Mouse (Mus musculus) adrenal gland, postnatal 10 days (tissue): ENCODE data around the gene Mob3c. TPM values are rescaled to one million over a fixed set of nuclear protein-coding genes. Genes with fewer than 3 reads are reported as not detected.
A peak's percentile ranks its signal among the peaks of the same experiment; 100 is the strongest.

Experiments
- DNase-seq: peaks from one replicate; pipeline ENCODE4 v3.0.0; 2021; ENCODE audit warnings: mixed read lengths
- total RNA-seq, 2 experiments: library from RNA; stranded (reverse); gene quantifications; 2 replicates each; pipeline ENCODE4 v1.2.3; 2021

Mob3c gene
- total RNA-seq, 2 experiments from 2014 or later, result 13.8 to 15.1 TPM

DNA sequence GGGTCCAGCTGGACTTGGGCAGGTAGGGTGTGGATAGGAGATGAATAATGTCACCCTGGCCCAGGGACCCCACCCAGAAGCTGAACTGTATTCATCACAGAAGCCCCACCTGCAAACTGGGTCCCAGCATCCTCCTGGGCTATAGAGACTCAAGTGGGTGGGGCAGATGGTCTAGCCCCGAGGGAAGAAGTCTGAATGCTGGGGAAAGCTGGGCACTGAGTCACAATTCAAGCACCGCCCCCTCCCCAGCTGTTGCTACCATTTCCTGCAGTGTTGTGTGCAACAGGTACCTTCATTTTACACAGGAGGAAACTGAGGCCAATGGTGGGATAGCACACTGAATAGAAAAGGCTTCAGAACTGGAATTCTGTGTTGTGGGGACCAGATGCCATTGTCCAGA lies 4.1 kb downstream of the Mob3c start:
- no peak for DNase-seq

DNA sequence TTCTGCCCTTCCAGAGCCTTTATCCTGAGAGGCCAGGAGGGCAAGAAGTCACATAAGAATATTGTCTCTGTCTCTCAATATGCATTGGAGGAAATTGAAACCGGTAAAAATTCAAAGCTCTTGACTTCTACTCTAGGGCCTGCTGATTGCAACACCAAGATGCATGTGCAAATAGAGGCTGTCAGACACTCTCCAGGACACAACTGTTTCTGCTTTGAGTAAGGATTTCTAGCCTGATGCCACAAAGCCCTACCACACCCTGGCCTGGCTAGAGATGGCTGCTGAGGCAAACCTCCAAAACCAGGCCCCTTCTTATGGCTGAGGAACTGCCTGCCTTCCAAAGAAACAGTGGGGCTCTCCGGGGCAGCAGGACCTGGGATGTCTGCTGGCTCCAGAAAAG lies 7.7 kb downstream of the Mob3c start:
- no peak for DNase-seq

DNA sequence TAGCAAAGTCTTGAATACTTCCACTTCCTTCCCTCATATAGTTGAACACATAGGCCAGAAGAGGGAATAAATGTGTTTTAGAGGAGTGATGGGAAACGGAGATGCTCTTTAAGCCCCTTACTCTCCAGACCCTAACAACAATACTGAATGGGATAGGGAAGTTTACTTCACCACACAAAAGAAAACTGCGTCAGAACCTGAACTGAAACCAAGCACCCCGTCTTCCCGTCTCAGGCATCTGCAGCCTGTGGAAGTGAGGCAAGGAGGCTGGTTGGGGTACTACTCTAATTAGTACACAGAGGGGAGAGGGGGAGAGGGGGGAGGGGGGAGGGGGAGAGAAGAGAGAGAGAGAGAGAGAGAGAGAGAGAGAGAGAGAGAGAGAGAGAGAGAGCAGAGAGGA lies 10.3 kb downstream of the Mob3c start:
- DNase-seq, result no peak

DNA sequence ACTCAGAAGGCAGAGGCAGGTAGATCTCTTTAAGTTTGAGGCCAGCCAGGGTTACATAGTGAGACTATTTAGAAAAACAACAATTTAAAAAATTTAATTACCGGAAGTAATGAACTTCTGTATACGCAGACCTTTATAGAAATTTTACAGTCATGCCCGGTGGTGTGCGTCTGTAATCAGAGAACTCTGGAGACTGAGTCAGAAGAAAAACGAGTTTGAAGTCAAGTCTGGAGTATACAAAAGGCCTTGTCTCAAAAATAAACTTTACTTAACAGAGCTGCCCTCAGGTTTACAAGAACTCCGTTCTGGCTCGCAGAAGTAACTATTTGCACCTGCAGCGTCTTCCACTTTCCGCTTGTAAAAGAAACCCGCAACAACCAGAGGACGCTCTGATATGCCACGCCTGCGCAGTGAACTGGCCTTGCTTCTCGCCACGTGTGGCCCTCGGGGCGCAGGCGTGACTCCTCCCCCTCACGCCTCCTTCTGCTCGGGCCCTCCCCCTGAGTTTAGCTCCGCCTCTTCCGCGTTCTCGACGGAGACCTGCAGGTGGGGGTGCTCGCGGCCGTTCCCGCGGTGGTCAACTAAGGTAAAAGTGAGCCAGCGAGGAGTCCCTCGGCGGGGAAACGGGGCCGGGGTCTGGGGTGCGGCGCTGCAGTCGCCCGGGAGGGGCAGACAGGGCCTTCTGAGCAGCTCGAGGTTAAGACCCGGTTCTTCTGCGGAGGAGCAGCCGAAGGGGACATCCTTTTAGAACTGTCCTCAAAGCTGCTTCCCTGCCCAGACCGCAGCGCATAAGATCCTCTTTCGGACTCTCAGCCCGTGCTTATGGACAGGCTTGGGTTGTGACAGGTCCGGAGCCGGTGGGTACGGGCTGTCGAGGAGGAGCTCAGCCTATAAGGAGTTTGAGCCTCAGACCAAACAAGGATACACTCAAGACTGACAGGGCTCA lies 11.1 kb downstream of the Mob3c start, which contains the start of gene Mknk1:
Mknk1 (plus strand) TSS at position 503 of the 946 bp plus-strand sequence.
- peak; percentile 95 for DNase-seq

- DNase-seq, result peak; percentile 32
Observed at GRCm38 (mm10) chr4:115839956-115840355, 12.1 kb downstream of the Mob3c start.

DNA sequence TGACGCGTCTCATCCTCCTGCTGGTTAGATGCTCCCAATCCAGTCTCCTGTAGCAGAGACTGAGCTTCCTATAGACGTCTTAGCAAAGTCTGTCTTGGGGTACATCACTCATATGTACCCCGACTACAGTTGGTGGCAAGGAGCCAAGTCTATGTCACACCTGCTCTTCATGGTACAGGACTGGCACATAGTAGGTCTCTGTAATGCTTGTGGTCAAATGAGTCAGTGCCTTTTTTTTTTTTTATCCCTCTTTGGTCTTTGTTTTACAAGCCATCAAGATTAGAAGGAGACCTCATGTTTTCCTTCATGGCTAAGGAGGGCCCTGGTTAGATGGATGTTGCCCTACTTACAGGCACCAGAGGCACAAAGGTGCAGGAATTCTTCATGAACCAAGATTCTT lies 12.9 kb downstream of the Mob3c start:
- no peak for DNase-seq

DNA sequence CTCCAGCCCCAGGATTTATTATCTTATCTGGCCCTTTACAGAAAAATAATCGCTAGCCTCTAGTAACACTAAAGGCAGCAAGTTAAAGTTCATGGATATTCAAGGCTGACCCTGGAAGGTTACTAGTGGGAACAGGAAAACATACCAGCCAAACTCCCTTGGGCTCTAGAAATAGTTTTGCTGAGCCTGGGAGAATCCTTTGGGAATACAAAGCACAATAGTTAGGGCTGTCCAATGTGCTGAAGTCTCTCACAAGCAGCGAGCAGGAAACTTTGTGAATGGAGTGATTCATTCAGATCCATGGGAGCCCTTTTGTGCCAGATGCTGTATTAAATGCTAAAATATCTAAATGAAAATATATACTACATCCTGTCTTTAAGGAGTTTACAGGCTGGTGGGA lies 18.8 kb downstream of the Mob3c start:
- no peak for DNase-seq

DNA sequence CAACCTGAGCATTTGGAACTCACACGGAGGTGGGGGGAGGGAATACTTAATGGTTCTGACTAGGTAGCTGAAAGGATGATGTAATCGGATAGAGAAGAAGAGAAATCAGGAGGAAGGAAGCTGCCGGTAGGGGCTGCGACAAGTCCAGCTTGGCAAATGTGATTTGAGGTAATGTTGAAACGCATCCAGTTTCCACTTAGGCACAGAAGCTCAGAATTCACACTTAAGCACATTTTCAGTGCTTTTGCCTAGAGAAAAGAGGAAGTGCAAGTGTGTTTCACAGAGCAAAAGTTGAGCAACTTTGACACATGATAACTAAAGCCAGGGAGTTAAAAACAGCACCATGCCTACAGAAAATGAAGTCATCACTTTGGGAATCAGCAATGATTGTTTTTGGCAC lies 19.5 kb downstream of the Mob3c start:
- DNase-seq, result no peak

DNA sequence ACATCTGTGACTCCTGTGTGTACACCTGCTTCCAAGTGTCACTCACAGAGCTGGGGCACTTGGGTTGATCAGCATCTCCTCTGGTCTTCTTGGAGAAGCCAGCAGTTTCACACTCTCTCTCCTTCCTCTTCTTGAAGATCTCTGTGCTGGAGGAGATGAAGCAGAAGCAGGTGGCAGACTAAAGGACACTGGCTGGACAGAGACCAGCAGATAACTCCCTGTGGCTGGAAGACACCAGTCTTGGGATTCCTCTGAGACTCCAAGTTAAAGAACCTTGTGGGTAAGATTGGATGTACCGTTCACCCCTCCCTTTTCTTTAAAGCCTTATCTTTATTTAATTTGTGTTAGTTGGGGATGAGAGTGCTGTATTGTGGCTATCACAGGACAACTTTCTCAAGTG lies 20.2 kb downstream of the Mob3c start:
- no peak for DNase-seq

DNA sequence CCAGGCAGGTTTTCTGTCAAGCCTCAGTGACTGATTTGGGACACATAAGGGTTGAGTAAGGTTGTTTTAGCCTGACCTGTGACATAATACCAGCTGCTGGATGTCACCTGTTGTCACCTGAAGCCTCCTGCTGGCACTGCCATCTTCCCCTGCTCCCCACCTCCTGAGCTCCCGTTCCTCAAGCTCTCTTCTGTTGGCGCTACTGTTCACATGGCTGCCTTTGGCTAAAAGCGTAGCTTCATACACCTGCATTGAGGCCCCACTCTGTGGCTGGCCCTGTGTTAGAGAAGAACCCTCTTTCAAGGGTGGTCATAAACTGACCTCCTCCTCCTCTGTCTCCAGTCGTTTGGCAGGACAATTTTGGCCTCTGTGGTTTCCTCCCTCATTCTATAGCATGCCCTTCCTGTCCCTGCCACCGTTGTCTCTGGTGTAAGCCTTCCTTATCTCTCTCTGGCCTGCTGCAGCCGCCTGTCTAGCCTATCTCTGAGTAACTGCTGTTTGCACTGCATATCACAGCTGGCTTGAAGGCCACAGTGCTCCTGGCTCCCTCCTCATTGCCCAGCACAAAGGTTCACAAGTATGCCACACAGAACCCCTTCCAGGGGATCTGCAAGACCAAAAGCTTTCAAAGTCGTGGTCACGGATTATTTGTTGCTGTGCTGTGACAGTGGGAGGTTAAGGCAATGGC lies 21.2 kb downstream of the Mob3c start:
- no peak for DNase-seq

DNA sequence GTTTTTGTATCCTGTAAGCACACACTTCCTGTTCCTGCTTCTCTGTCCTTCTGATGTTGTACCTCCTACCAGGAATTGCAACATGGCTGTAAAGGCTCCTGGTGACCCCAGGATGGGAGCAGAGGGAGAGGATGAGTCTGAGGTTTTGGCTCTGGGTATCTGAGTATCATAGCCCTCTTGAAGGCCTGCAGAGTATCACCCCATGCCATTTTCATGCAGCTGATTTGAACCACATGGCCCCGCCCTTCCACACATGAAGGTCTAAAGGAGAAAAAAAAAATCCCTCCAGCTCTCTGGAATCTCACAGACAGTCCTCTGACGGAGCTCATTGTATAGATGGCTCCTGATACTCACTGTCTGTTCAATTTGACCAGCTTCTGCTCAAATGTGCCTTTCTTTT lies 22.2 kb downstream of the Mob3c start:
- no peak for DNase-seq

DNA sequence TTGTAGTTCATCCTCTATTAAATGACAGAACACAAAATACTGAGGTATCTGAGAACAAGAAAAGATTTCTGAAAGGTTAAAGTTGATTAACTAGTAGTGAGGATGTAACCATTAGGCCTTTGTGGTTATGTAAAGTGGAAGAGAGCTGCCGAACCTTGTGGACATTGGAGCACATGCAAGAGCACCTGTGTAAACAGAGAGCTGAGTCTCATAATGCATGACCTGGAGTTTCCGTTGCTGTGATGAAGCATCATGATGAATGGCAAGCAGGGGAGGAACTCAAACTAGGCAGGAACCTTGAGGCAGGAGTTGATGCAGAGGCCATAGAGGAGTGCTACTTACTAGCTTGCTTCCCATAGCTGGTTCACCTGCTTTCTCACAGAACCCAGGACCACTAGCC lies 22.7 kb downstream of the Mob3c start:
- DNase-seq, result no peak

DNA sequence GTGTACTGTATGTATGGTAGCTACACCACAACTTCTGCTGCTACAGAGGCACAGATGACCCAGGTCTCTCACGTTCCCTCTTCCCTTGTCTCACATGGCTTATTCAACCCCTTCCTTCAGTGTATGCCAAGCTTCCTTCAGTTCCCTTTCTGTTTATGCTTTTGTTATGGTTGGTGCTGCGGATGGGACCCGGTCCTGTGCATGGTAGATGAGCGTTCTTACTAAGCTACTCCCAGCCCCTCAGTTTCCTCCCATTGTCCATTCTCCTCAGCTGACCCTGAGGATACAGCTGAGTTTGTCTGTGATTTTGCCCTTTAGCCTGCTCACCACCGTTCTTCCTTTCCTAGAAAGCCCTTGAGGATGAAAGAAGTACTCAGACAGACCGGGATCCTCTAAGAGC lies 23.7 kb downstream of the Mob3c start:
- DNase-seq, result no peak

GRCm38 (mm10) chr4:115855100-115855499 lies 27.2 kb downstream of the Mob3c start:
- no peak for DNase-seq

GRCm38 (mm10) chr4:115855609-115856008 lies 27.7 kb downstream of the Mob3c start:
- DNase-seq, result no peak

- no peak for DNase-seq
Observed at GRCm38 (mm10) chr4:115856282-115856681, 28.4 kb downstream of the Mob3c start.

DNA sequence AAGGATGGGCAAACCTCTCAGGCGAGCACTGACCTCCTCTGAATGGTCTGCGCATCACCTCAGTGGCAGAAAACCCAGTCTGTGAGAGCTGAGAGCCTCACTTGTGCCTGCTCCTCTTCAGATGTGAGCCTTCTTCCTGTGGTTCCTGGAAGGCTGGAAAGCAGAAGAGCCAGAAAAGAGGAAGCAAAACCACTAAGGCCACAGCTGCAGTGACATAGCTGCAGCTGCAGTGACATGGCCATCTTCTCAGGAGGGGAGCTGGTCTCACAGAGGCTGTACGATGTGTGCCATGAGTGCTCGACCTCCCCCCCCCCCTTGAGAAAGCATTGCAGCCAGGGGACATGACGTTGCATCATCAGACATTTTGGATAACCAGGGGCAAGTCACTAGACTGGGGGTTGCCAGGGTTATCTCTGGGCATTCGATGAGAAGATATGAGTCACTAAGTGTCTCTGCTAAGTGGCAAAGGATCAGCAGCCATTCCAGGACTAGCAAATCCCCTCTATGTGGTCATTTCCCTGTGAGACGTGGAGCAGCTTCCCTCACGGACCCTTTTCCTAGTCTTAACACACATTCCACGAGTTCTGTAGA lies 29.5 kb downstream of the Mob3c start:
- DNase-seq, result no peak

GRCm38 (mm10) chr4:115863352-115863751 lies 35.5 kb downstream of the Mob3c start:
- no peak for DNase-seq

DNA sequence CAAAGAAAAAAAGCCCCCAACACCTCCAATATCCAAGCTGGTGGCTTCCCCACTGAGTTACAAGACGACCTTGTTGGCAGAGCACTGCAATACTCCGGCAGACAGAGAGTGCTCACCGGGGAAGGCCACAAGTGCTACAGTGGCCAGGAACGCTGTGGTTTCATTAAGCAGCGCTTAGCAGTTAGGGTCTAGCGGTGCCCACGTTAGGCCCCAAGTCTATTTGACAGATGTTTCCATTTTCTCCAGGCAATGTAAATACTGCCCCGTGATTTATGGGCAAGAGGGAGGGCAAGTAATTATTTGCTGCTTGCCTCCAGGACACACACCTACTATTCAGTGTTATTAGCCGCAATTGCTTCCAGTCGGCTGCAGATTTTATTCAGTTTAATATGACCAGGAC lies 36.0 kb downstream of the Mob3c start:
- no peak for DNase-seq

DNA sequence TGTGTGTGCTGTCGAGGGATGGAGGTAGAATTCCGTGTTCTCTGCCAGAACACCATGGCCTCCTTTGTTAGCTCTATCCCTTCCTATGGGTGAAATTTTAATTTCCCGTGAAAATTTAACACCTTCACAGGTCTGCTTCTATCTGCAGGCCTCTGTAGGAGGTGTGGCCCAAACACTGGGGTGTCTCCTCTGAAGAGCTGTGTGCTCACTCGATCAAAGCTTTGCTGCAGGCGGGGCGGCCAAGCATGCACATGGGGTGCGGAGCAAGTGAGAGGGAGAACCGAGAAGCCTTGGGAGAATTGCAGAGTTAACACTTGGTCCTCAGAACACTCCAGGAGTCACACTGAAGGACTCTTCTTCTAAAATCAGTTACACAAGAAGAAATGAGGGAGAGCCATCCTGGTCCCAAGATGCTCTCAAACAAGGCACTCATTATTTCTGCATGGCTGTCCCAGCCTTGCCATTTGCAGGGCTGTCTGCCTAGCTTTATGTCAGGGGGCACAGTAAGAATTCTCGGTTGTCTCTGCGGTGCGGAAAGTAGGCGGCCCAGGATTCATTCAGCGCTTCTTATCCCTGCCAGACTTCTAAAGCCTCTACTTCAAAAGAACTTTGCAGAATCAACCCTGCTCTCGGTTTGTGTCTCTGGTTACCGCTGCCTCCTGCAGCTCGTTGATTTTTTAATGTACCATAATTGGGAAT lies 41.8 kb downstream of the Mob3c start:
- no peak for DNase-seq

- no peak for DNase-seq
Observed at GRCm38 (mm10) chr4:115873231-115873630, 45.3 kb downstream of the Mob3c start.

DNA sequence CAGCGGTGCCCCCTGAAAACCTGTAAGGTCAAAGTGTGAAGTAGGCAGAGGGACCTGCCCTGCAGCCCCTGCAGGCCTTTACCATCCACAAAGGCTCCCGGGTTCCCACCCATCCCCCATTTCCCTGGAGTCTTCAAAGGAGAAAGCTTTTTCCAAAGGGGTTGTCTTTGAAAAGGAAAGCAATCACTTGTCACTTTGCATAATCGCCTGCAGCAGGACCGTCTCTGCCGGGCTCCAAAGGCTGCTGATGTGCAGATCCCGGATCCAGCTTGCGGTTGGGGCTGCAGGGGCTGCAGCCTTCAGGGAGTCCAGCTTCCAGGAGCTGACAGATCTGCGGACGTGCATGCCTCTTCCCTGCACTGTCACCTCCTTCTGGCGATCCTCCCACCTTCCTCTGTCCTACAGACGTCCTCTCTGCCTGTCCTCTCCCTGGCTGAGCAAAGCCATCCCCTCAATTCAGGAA lies 50.4 kb downstream of the Mob3c start:
- no peak for DNase-seq
